Mouse (Mus musculus): ENCODE measurements around the gene Tnfsf8. TPM values are rescaled to one million over a fixed set of nuclear protein-coding genes. Genes with fewer than 3 reads are reported as not detected.
A peak's percentile ranks its signal among the peaks of the same experiment; 100 is the strongest.

Gene Tnfsf8
- total RNA-seq, 2 experiments from 2014 or later, result 0.18 TPM; not detected in 1

GRCm38 (mm10) chr4:63842278-63842677 lies 18.9 kb downstream of the Tnfsf8 start:
- no peak for DNase-seq

GRCm38 (mm10) chr4:63840457-63840856 lies 20.7 kb downstream of the Tnfsf8 start:
- DNase-seq, result peak in 1 of 2 experiments; percentile 25

- DNase-seq, result no peak
Observed at GRCm38 (mm10) chr4:63823136-63823535, 38.0 kb downstream of the Tnfsf8 start.

GRCm38 (mm10) chr4:63817505-63817904 lies 43.6 kb downstream of the Tnfsf8 start:
- no peak for DNase-seq

GRCm38 (mm10) chr4:63815668-63816067 lies 45.5 kb downstream of the Tnfsf8 start:
- DNase-seq, result no peak

GRCm38 (mm10) chr4:63798083-63798482 lies 63.1 kb downstream of the Tnfsf8 start:
- no peak for DNase-seq

- no peak for DNase-seq
Observed at GRCm38 (mm10) chr4:63796527-63796926, 64.6 kb downstream of the Tnfsf8 start.

- DNase-seq, result no peak
Observed at GRCm38 (mm10) chr4:63792328-63792727, 68.8 kb downstream of the Tnfsf8 start.

GRCm38 (mm10) chr4:63785466-63785865 lies 75.7 kb downstream of the Tnfsf8 start:
- DNase-seq, result no peak

GRCm38 (mm10) chr4:63783826-63784225 lies 77.3 kb downstream of the Tnfsf8 start:
- no peak for DNase-seq

- peak in 1 of 2 experiments; percentile 5 for DNase-seq
Observed at GRCm38 (mm10) chr4:63782970-63783613, 78.1 kb downstream of the Tnfsf8 start.

Other genes with a start within 250 kb of the Tnfsf8 start
- not detected for gene Tex48, start 238.9 kb downstream of the Tnfsf8 start, total RNA-seq (2021)
- gene Gm11214, start 198.0 kb downstream of the Tnfsf8 start, total RNA-seq (2021), result not detected
- not detected for gene Tnfsf15, start 116.2 kb downstream of the Tnfsf8 start, total RNA-seq (2021)
- under 1 TPM; 0.42 to 0.98 TPM for gene Tnc, start 185.7 kb upstream of the Tnfsf8 start, total RNA-seq (2021)

Measured in heart, adult 18-20 months (tissue).